Mouse (Mus musculus) cerebellum, adult 11 months (tissue): ENCODE results near the gene Gm37240.
"Not testable (repeated sequence)": the region's sequence is repeated elsewhere in the genome, so short reads cannot be mapped to it uniquely, and the experiment has no call there.

Experiments
- DNase-seq: peaks from one replicate; pipeline ENCODE4 v3.0.0; 2022

The Gm37240 gene

DNA sequence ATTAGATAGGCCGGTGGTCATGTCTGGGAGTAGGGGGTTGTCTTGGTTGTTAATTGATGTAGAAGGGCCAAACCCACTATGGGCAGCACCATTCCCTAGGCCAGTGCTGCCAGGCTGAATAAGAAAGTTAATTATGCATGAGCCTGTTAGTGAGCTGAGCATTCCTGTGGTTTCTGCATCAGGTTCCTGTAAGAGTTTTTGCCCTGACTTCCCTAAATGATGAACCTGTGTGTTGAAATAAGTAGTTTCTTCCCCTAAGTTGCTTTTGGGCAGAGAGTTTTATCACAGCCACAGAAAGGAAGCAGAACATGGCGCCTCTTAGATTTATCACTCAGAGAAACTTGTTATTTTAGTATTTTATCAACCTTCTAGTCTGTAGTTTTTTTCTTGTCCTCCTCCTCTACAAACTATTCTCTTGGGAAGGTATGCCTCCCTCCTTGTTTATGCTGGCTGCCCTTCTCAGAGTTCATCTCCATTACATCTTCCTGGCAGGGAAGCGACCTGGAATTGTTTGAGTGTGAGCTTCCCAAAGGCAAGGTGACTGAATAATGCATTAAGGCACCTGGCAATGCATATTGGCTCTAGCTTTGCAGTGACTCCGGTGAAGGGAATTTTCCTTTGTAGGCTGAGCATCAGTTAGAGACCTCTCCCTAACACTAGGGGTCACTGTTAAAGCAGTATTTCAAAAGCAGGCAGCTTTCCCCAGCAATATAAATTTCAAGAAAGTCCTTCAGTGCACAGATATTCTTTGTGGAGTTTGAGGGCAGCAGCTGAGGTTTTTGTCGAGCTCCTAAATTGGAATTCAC lies 1272.1 kb downstream of the Gm37240 start:
- no peak for DNase-seq

DNA sequence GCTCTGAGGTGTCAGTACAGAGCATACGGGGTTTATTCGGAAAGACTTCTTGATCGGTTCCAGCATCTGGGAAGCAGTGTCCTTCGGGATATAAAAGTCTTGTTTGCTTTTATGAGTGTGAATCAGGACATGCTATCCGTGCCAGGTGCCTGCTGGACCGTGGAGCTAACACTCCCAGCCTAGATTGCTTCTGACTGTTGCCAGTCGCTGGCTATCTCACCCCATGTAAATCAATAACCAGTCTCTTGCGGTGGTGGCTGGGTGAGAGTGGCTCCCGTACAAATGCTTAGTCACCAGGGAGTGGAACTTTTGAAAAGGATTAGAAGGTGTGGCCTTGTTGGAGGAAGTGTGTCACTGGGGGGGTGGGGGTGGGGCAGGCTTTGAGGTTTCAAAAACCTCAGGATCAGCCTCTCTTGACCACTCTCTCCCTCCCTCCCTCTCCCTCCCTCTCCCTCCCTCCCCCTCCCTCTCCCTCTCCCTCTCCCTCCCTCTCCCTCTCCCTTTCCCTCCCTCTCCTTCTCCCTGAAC lies 1277.1 kb downstream of the Gm37240 start:
- DNase-seq = no peak

DNA sequence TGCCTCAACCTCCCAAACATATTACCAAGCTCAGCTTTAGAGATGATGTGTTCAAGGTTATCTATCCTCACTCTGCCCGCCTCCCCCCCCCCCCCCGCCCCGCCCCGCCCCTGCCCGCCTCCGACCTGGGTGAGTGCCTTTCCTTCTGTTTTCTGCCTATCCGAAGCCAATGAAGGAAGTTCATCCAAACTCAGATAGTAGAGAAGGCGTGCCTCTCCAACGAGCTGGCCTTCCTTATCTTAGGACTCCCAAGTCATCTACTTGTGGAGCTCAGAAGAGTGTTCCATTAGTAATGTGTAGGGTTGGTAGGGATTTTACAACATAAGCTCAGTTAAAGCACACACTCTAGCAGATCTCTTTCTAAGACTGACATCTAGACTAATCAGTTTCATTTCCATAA lies 1284.1 kb downstream of the Gm37240 start:
- no peak for DNase-seq

DNA sequence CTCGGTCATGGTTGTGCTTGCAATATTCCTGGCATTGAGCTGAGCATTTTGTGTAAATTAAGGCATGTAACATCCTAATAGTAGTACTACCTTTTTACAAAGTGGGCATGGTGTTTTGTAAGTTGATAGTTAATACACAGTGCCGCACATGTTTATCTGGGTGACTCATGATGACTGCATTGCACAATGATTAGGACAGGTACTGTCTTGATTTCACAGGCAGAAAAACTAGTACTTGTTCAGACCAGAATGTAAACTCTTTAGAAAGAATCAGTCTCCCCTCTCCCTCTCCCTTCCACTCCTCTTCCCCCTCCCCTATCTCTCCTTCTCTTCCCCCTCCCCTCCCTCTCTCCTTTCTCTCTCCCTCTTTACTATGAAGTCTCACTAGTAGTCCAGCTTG lies 1284.6 kb downstream of the Gm37240 start:
- DNase-seq = no peak

DNA sequence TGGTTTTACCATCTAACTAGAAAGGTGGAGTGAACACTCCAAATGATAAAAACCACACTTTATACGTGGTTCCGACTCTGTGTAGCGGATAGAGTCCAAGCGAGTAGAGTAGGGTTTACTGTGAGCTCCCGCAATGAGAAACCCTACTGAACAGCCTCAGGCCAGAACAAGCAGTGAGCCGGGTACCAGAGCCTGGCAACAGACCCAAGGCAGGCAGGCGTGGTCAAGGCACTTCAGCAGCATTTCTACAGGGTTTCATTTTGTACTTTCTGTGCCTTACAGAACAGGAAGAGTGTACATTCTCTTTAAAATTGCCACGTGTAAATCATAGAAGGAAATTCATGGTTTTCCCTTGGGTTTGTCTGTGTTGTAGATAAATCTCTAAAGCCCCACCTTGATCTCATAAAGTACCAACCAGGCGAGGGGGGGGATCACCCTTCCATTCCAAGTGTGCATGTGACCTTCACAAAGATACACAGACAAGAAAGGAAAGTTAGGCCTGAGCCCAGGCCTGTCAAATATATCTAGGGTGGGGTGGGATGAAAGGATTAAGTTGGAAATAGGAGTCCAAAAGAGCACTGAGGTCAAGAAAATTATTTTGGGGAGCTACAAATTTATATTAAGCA lies 1285.3 kb downstream of the Gm37240 start:
- no peak for DNase-seq

DNA sequence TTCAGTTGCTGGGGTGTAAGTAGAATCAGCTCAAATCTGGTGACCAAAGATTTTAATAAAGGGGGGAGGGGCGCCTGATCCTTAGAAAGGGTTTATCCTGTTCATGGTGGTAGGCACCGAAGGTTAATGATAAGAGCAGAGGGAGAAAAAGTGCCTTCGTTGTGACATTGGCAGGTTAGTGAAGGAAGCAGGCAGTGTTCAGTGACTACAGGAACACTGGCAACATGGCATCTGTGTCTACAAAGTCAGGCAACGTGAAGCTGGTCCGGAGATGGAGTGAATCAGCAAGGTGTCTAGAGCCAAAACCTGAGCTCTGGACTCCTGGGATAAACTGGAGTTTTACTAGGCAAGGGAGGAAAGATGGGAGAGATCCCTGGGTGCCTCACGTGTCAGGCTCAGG lies 1288.6 kb downstream of the Gm37240 start:
- no peak for DNase-seq

DNA sequence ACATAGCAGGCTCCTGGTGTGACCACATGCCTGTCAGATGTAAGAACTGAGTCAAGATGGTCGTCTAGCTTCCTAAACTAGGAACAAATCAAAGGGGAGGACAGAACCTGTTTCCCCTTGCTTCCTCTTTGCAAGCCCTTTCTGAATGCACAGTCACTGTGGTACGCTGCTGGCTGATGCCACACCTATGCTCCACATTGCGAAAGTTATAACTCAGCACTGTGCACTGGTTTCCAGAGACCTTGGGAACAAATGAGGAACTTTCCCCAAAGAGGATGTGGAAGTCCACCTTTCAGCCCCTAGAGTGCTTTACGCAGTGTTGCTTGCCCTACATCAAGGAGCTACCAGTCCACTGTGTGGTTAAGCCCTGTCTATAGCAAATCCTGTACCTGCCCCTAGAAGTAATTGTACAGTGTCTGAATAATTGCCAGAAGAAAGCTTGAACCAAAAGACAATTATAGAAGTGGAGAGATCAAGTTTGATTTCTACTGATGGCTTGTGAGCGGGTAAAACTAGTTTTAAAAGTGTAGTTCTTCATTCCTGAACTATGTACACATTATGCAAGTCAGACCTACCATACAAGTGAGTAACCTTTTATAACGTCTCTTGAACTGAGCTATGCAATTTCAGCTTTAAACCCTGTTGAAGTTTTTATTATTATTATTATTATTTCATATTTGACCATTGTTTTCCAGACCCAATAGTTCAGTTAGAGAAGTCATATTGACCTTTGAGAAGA lies 1289.2 kb downstream of the Gm37240 start:
- DNase-seq = no peak

DNA sequence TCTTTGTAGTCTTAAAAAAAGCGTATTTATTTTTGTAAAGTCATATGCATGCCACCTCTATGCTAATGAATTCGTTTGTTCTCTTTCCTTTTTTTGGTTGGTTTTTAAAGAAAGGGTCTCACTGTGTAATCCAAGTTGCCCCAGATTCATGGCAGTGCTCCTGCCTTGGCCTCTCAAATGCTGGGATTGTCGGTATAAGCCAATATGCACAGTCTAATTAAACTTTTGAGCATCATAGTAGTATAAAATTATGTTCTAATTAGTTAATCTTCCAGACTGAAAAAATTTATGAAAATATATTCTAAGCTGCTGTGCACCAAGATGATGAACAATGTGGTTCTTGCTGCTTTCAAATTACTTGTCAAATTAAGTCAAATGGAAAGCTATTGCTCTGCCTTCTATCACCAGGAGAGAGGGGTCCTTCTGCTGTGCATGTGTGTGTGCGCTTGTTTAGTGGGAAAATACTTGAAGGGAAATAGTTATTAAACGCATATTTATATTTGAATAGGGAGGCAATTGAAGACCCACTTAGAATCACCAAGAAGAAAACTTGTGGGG lies 1291.6 kb downstream of the Gm37240 start:
- no peak for DNase-seq

DNA sequence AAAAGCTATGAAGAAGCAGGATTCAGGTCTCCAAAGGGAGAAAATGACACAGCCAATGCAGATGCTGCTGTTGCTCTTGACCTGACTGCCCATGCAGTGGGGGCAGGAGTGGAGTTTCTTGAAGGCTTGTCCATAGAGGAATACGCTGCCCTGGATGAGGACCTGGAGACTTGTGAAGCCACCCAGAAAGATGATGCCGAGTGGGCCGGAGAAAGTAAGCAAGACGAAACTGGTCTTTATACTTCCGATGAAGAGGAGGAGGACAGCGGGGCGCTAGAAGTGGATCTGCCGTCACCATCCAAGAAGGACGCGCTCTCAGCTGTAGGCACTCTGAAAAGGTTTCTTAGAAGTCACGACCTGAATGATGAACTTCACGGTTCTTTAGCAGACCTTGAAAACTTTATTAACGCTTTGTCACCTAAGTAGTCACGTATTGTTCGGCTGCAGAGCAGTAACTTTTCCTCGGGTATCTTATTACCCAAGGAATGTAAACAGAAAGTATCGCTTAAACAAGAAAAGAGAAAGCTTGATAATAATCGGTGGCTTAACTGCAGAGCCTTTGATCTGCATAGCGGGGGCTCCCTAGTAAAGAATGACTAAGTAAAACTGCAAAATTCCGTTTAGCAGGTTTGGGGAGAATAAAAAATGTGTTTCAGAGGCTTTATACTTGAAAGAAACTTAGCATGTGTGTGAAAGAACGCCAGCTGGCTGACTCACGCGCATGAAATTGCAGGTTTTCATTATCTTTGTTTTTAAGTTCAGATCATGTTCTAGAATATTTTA lies 1292.2 kb downstream of the Gm37240 start:
- no peak for DNase-seq

DNA sequence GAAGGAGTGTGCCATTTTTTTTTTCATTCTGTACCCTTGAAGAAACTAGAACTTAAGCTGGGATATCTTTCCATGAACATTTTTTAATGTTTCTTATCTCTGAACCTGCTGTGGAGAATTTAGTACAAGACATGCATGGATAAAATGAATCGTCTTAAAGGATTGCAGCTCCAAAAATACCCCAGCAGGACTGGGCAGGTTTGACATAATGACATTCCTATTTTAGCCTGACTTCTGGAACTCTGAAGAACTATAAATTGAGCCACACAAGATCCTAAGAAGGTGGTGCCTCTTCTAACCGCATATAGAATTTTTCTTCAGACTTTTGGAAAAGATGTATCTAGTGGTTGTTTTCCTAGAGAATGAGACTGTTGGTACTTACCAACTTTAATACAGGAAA lies 1294.0 kb downstream of the Gm37240 start, which contains the start of gene Tigd4:
Gene Tigd4, plus strand, starts transcription at position 301 of the 400 bp plus-strand sequence.
- no peak for DNase-seq

DNA sequence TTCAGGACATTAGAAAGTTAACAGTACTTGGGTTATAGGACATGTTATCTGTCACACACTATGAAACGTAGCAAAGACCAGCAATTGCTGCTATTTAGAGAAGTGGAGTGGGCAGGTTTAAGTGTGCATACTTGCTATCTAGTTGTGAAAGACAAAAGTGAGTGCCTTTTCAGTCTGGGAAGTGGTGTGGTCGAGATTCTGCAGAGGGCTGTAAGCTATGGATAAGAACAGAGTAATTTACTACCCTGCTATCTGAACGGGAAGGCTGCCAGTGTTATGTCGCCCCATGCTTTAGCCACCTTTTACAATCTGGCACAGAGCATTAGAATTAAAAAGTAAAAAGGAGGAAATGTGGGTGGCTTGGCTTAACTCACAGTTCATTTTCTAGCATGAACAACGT lies 1300.6 kb downstream of the Gm37240 start:
- no peak for DNase-seq

DNA sequence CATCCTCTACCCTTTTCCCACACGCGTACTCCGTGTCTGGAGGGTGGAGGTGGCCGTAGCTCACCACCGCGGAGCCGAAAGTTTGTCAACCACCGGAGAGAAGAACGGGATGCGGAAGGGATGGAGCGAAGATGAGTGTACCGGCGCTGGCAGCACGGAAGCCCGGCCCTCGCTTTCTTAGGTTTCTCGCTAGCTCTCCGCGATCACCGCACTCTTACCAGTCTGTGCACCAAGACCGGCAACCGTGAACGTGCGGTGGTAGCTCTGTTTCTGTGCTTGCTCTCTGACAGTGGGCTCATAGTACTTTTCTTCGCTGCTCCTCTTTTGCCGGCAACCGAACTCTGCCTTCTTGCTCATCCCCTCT lies 1304.4 kb downstream of the Gm37240 start:
- no peak for DNase-seq

DNA sequence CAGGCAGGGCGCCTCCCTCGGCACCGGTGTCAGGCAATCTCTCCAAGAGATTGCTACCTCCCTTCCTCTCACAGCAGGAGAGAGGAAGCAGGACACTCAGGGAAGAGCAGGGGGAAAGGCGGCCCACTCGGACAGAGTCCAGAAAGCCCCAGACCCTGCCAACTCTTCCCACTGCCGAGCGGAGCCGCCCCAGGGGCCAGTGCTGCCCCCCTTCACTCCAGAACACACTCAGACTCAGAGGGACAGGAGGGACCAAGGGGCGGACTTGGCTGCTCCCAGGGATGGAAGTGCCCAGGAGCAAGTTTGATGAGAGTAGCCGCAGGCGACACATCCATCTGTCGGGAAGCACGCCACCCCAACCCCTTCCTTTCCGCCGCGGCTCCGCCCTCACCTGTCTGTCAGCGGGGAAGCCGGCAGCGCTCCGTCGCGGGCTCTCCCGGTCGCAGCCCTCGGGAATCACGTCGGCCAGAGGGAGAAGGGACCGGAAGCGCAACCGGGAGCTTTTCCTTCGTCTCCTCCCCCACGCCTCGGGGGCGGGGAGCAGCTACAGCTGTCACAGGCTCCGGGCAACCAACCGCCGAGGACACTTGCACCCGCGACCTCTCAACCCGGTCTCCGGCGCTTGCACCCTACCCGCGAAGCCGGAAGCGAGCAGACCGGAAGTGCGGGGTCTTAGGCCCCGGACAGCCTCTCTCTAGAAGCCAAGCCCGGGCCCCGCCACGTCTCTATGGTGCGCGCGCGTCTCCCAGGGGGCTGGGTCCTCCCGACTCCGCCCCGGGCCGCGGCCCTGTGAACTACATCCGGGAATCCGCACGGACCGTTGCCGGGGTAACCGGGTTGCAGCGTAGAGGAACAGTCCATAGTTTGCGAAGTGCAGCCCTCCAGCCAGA lies 1305.0 kb downstream of the Gm37240 start, which contains the start of gene Arfip1:
Gene Arfip1, minus strand, starts transcription at position 603 of the 890 bp plus-strand sequence.
- peak; percentile 93 for DNase-seq

DNA sequence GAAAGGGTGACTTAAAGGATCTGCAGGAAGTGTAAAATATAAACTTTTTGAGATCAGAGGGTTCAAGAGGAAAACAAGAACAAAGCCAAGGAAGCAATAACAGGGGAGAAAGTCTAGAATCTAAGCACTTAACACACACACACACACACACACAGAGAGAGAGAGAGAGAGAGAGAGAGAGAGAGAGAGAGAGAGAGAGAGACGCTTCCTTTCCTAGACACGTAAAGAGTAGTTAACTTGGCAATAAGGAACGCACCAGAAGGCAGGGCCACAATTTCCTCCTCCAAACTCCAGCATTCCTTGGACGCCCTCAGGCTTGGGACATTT lies 1305.7 kb downstream of the Gm37240 start:
- DNase-seq = no peak

DNA sequence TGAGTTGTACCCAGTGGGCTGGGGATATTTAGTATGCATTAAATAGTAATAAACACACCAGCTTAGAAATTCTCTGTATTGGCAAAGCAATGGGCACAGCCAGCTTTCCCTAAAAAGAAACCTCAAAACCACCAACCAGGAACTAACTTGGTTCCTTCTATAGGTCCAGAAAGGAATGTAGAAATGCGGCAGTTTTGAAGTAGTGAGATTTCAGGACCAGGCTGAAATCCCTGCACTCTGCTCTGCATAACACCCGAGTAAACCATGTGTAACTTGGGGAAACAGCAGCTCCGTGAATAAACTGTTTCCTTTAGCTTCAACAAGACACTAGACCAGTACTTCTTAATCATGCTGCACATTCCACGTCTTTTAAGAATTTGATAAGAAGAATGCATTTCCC lies 1306.6 kb downstream of the Gm37240 start:
- DNase-seq = no peak

DNA sequence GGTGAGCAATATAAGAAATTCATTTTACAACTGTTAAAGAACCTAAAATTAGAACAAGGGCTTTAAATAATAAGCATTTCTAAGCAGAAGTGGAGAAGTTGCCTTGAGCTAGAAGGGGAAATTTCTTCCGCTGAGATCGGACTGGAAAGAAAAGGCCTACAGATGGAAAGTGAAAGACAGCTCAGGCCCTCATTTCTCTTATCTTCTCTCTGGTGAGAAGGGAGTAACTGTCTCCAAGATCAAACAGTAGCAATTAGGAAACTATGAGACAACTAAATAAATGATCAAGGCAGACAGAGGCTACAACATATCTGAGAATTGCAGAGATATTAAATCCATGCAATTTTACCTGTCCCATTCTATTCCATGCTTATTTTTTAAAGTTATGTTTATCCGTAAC lies 1316.8 kb downstream of the Gm37240 start:
- DNase-seq = no peak

DNA sequence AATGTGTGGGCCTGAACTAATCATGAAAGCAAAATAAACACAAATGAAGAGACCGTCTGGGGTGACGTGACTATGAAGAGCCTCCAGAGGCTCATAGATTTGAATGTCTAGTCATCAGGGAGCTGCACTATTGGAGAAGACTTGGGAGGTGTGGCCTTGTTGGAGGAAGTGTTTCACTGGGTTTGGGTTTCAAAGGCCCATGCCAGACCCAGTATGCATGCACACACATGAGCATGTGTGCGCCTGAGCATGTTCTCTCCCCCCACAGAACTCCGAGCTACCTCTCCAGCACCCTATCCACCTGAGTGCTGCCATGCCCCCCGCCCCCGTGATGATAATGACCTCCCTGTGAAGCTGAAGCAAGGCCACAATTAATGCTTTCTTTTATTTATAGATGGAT lies 1317.7 kb downstream of the Gm37240 start:
- DNase-seq = no peak

DNA sequence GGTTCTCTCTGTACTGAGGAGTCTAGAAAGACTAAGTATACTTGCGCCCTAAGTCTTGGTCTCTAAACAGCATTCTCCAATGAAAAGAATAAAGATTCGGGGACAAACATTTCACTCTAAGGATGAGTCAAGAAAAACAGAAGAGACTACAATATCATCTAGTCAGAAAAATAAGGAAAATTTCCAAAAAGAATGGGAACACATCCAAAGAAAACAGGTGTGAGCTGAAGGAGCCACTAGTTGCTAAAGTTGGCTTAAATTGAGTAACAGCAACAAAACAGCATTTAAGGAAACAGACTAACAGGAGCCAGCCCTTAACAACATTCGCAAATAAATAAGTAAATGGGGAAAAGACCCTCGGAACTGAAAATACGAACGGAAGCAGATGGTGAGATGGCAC lies 1318.8 kb downstream of the Gm37240 start:
- DNase-seq = no peak

DNA sequence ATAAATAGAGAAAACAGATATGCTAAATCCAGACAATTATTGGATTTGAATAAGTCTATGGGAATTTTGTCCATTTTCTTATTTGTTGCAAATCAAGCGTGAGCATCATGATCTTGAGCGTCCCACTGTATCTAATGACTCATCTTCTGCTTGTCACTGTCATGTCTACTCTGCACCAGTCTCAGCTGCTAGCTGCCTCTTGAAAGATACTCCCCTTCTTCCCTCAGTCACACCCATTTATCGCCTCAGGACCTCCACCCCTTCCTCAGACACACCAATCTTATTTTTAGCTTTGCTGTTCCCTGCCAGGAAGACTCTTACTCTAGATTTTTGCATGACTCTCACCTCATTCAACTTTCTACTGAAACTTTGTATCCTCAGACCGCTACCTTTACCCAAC lies 1323.9 kb downstream of the Gm37240 start:
- no peak for DNase-seq

DNA sequence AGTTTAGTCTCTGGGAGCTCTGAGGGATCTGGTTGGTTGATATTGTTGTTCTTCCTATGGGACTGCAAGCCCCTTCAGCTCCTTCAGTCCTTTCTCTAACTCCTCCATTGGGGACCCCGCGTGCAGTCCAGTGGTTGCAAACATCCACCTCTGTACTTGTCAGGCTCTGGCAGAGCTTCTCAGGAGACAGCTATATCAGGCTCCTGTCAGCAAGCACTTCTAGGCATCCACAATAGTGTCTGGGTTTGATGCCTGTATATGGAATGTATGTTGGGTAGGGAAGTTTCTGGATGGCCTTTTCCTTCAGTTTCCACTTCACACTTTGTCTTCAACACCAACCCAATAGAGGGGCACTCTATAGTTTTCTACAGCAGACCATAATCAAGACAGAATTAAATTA lies 1324.4 kb downstream of the Gm37240 start:
- not testable (repeated sequence) for DNase-seq

DNA sequence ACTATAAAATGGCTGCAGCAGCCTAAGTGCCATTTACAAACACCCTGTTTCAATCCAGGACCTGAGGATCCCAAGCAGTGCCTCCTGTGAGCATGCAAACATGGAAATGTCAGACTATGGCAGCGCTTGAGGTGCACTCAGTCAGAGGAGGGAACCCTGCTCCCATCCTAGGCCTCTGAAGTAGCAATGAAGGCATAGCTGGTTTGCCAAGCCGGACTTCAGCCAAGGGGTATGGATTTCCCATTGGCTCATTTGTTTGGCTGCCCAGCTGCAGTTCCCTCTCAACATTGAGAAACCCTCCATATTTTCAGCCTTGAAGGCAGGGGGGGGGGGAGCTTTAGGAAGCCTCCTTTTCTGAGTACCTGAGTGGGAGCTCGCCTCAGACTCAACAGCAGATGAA lies 1329.0 kb downstream of the Gm37240 start:
- no peak for DNase-seq

DNA sequence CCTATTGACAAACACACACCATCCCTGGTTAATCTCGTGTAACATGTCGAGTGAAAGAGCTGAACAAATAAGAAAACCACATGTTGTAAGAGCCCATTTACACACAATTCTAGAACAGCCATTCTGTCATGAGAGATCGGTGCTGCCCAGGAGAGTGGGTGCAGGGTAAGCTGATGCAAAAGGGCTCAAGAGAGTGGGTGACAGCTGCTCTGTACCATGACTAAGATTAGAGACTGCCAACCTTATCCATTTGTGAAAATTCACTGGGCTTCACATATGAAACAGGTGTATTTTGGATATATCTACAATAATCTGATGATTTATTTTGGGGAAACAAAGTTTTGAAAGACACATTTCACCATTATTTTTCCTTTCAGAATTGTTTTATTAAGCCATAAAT lies 1331.5 kb downstream of the Gm37240 start:
- no peak for DNase-seq
